Mouse (Mus musculus): ENCODE data around the gene Tmem95. TPM values are rescaled to one million over a fixed set of nuclear protein-coding genes. Genes with fewer than 3 reads are reported as not detected.

Gene Tmem95
- polyA plus RNA-seq, 1 experiment: not detected

GRCm38 (mm10) chr11:69871822-69872221 lies 6.0 kb downstream of the Tmem95 start:
- TF ChIP-seq GATA1 (IDR thresholded peaks at IDR 0.05; ENCODE audit: low read length): no peak

- no peak for TF ChIP-seq GATA1 (IDR thresholded peaks at IDR 0.05; ENCODE audit: low read length)
Measured at GRCm38 (mm10) chr11:69870289-69871069, 7.3 kb downstream of the Tmem95 start.

GRCm38 (mm10) chr11:69867335-69867734 lies 10.5 kb downstream of the Tmem95 start:
- no peak for TF ChIP-seq GATA1 (IDR thresholded peaks at IDR 0.05; ENCODE audit: low read length)

- TF ChIP-seq GATA1 (IDR thresholded peaks at IDR 0.05; ENCODE audit: low read length): no peak
Measured at GRCm38 (mm10) chr11:69865561-69865960, 12.3 kb downstream of the Tmem95 start.

GRCm38 (mm10) chr11:69864138-69864860 lies 13.5 kb downstream of the Tmem95 start:
- TF ChIP-seq GATA1 (IDR thresholded peaks at IDR 0.05; ENCODE audit: low read length): no peak

- no peak for TF ChIP-seq GATA1 (IDR thresholded peaks at IDR 0.05; ENCODE audit: low read length)
Measured at GRCm38 (mm10) chr11:69858113-69858998, 19.5 kb downstream of the Tmem95 start, which contains the start of gene Tnk1. Gene Tnk1 (minus strand): TSS chr11:69858730.

- TF ChIP-seq GATA1 (IDR thresholded peaks at IDR 0.05; ENCODE audit: low read length): no peak
Measured at GRCm38 (mm10) chr11:69855347-69855746, 22.5 kb downstream of the Tmem95 start.

- no peak for TF ChIP-seq GATA1 (IDR thresholded peaks at IDR 0.05; ENCODE audit: low read length)
Measured at GRCm38 (mm10) chr11:69854680-69855079, 23.1 kb downstream of the Tmem95 start.

- TF ChIP-seq GATA1 (IDR thresholded peaks at IDR 0.05; ENCODE audit: low read length): peak; percentile 92
Measured at GRCm38 (mm10) chr11:69853994-69854393, 23.8 kb downstream of the Tmem95 start.

GRCm38 (mm10) chr11:69850754-69851153 lies 27.1 kb downstream of the Tmem95 start:
- TF ChIP-seq GATA1 (IDR thresholded peaks at IDR 0.05; ENCODE audit: low read length): no peak

- TF ChIP-seq GATA1 (IDR thresholded peaks at IDR 0.05; ENCODE audit: low read length): no peak
Measured at GRCm38 (mm10) chr11:69849884-69850283, 27.9 kb downstream of the Tmem95 start.

GRCm38 (mm10) chr11:69849128-69849527 lies 28.7 kb downstream of the Tmem95 start:
- TF ChIP-seq GATA1 (IDR thresholded peaks at IDR 0.05; ENCODE audit: low read length): no peak

- TF ChIP-seq GATA1 (IDR thresholded peaks at IDR 0.05; ENCODE audit: low read length): no peak
Measured at GRCm38 (mm10) chr11:69848021-69848420, 29.8 kb downstream of the Tmem95 start.

GRCm38 (mm10) chr11:69846738-69847688 lies 30.8 kb downstream of the Tmem95 start:
- TF ChIP-seq GATA1 (IDR thresholded peaks at IDR 0.05; ENCODE audit: low read length): no peak

Data from G1E-ER4 (cell line).